Mouse (Mus musculus) small intestine, adult 2 months (tissue): ENCODE data around the gene Mn1.

ENCODE experiments used
- CTCF ChIP-seq: fragments of 200-500 bp; IDR thresholded peaks from 2 replicates; pipeline ENCODE4 v1.5.1; 2012; ENCODE audit warnings: low read depth, mild to moderate bottlenecking, control low read depth, inconsistent platforms, low read length, moderate library complexity, mixed read lengths; ENCODE audit not compliant: insufficient replicate concordance, insufficient read length; ENCODE audit errors: extremely low read depth
- POLR2A ChIP-seq: fragments of 200-500 bp; IDR thresholded peaks from 2 replicates; pipeline ENCODE4 v1.6.1; 2012; ENCODE audit warnings: low read depth, mild to moderate bottlenecking, control low read depth, inconsistent platforms, low read length, moderate library complexity

DNA sequence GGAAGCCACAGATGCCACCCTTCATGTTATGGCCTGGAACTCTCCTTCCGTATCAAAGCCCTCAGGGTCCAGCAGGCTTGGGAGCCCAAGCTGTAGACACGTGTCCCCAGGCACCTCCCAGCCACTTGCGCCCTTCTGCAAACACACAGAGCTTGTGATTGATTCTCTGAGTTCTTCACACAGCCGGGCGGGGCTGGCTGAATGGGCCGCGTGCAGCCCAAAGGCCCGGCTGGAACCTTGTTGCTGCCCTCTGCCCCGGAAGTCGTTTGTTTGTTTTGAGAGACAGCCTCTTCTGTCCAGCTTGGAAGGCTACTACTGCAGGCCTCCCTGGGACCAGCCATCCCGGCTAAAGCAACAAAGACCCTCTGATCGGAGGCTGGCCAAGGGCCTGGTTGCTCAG, 89.2 kb downstream of the Mn1 start:
- TF ChIP-seq CTCF (no peak), POLR2A (no peak)
